Mouse (Mus musculus) midbrain, embryonic 14.5 days (tissue): Measurements from ENCODE around the gene Tgif2. TPM values are rescaled to one million over a fixed set of nuclear protein-coding genes. Genes with fewer than 3 reads are reported as not detected.

Source experiments
- ATAC-seq: fragments of 200-750 bp; cut with Nextera tagmentation; 2 replicates; pipeline ENCODE4 v1.8.0; 2017; ENCODE audit warnings: moderate number of reproducible peaks, moderate library complexity; ENCODE audit not compliant: low FRiP score, low TSS enrichment
- DNase-seq: peaks from one replicate; pipeline ENCODE4 v3.0.0-alpha.2; 2015
- H3K27ac ChIP-seq: fragments of 300-500 bp; sonication (generic); replicated peaks from 2 replicates; pipeline ENCODE4 v1.5.1; 2014; ENCODE audit warnings: mild to moderate bottlenecking, low read depth, low read length, moderate library complexity
- H3K27me3 ChIP-seq: fragments of 300-500 bp; sonication (generic); 2 replicates; pipeline ENCODE4 v1.6.1; 2014; ENCODE audit warnings: low read length, control low read depth, mixed read lengths; ENCODE audit not compliant: control insufficient read depth, insufficient read depth
- H3K36me3 ChIP-seq: fragments of 300-500 bp; sonication (generic); 2 replicates; pipeline ENCODE4 v1.6.1; 2014; ENCODE audit warnings: low read length, control low read depth; ENCODE audit not compliant: control insufficient read depth, insufficient read depth
- H3K4me1 ChIP-seq: fragments of 300-500 bp; sonication (generic); 2 replicates; pipeline ENCODE4 v1.6.1; 2014; ENCODE audit warnings: mild to moderate bottlenecking, antibody characterized with exemption, low read length, control low read depth; ENCODE audit not compliant: control insufficient read depth, insufficient read depth
- H3K4me2 ChIP-seq: fragments of 300-500 bp; sonication (generic); 2 replicates; pipeline ENCODE4 v1.6.1; 2014; ENCODE audit warnings: mild to moderate bottlenecking, low read length, moderate library complexity
- H3K4me3 ChIP-seq: fragments of 300-500 bp; sonication (generic); replicated peaks from 2 replicates; pipeline ENCODE4 v1.5.1; 2014; ENCODE audit warnings: low read depth, low read length
- H3K9ac ChIP-seq: fragments of 300-500 bp; sonication (generic); replicated peaks from 2 replicates; pipeline ENCODE4 v1.6.1; 2014; ENCODE audit warnings: mild to moderate bottlenecking, low read length, moderate library complexity
- H3K9me3 ChIP-seq: fragments of 300-500 bp; sonication (generic); 2 replicates; pipeline ENCODE4 v1.6.1; 2016; ENCODE audit warnings: low read length, control low read depth, mixed read lengths; ENCODE audit not compliant: control insufficient read depth
- WGBS: fragments of 180-500 bp; shearing (Covaris S2); extraction: QIAGEN DNeasy Blood & Tissue Kit; methylation state at CpG from one replicate; pipeline ENCODE4 v1.1.7; 2014; 5-methylcytosine and 5-hydroxymethylcytosine counted together
- polyA plus RNA-seq: library from polyadenylated mRNA; unstranded; fragments of >200 nt; fragmentation: Nextera tagmentation; extraction: Ambion mirVana; gene quantifications from 2 replicates; pipeline ENCODE4 v1.2.1, GENCODE M21; 2014

Gene Tgif2
- polyA plus RNA-seq, 1 experiment from 2014 or later: 25.8 TPM

DNA sequence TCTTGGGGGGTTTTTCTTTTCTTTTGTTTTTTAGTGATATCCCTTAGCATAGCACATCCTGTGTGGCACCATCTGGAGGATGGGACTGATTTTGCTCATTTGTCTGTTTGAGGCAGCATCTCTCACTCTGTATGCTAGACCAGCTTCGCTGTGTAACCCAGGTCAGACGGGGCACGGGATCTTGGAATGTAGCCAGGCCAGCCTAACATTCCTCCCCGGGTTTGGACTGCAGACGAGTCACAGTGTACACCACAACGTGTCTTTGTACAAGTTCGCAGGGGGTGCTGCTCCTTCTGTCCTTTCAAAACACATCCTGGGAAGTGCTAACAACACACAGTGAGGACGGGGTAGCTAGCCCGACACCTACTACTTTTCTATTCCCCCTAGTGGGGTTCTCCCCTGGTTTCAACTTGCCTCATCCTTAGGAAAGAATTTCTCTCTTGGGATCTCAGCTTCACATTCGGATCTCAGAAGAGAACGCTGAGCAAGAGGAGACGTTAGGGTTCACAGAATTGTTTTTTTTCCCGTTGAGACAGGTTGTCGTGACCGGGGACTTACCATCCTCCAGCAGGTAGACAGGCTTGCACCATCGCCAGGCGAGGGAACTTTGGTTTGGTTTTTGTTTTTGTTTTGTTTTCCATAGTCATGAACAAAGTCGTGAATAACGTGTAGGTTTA is 22.4 kb downstream of the Tgif2 start:
- peaks cover 22% of the 10 kb centered on the region for H3K36me3 ChIP-seq
- no peaks in the 10 kb centered on the region for H3K27me3 ChIP-seq
- under 1% methylated on average over 19 of the region's 19 CpGs for WGBS
- H3K4me1 ChIP-seq: peaks cover 17% of the 10 kb centered on the region
- H3K9me3 ChIP-seq: no peaks in the 10 kb centered on the region
- DNase-seq: peak; percentile 69
- H3K27ac ChIP-seq: peak overlapping the region; percentile 93
- H3K4me2 ChIP-seq: peak overlapping the region; percentile 86
- 0 out of 2 replicates have a peak, but pooled peaks have one; percentile 2 for ATAC-seq
- H3K9ac ChIP-seq: peak overlapping the region; percentile 87
- peak overlapping the region; percentile 85 for H3K4me3 ChIP-seq

- H3K27me3 ChIP-seq: no peaks in the 10 kb centered on the region
- under 1% methylated on average over 86 of the region's 98 CpGs for WGBS
- peaks cover 17% of the 10 kb centered on the region for H3K4me1 ChIP-seq
- H3K36me3 ChIP-seq: peaks cover 27% of the 10 kb centered on the region
- ATAC-seq (peak; percentile 97), DNase-seq (peak; percentile 99)
- peak within 1 kb of the TSS; percentile 88 for H3K9ac ChIP-seq
- H3K27ac ChIP-seq: peak within 1 kb of the TSS; percentile 93
- H3K4me2 ChIP-seq: peak within 1 kb of the TSS; percentile 88
- peak within 1 kb of the TSS; percentile 85 for H3K4me3 ChIP-seq
- no peaks in the 10 kb centered on the region for H3K9me3 ChIP-seq
Measured at GRCm38 (mm10) chr2:156862772-156863486, 23.1 kb downstream of the Tgif2 start, which contains the start of gene Rab5if. Rab5if (plus strand) TSS chr2:156863128.

DNA sequence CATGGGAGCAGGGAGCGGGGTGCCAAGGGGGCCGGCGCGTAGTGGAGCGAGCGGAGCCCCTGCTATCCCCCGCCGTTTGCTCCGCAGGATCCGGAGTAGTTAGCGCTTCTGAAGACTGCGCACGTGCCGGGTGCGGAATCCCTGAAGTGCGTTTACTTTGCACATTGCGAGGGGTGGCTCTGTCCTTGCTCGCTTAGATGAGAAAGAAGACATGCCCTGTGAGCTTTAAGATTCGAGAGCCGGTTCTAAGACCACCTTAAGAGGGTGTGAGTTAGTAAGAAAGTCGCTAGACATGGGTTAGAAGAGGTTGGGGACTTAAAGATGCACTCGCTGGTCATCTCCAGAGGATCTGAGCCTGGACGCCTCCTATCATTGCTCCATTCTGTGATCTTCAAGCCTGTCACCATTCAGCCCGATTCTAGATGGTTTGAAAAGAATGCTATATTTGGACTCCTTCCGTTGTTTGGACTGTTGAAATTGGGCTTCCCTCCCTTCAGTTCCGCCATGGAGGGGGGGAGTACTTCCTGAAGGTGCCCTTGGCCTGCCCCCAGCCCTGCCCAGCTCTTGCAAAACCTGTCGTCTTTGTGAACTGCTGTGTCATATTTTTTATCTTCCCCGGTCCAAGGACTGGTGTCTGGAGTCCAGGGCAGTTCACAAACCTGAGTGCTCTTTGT is 23.8 kb downstream of the Tgif2 start:
- DNase-seq: no peak

GRCm38 (mm10) chr2:156864481-156864880 is 24.7 kb downstream of the Tgif2 start:
- Histone ChIP-seq H3K4me3 (no peak overlapping the region), H3K27ac (no peak overlapping the region), H3K4me2 (peak overlapping the region; percentile 88), H3K4me1 (peaks cover 17% of the 10 kb centered on the region), H3K36me3 (peaks cover 31% of the 10 kb centered on the region), H3K27me3 (no peaks in the 10 kb centered on the region), H3K9ac (no peak overlapping the region), H3K9me3 (no peaks in the 10 kb centered on the region)
- ATAC-seq (no peak), DNase-seq (no peak)
- WGBS: 85% methylated on average over 3 of the region's 3 CpGs

More for the DNA sequence above, 23.8 kb downstream of the Tgif2 start:
- Histone ChIP-seq H3K4me2 (peak overlapping the region; percentile 88), H3K9ac (peak overlapping the region; percentile 88), H3K27me3 (no peaks in the 10 kb centered on the region), H3K27ac (peak overlapping the region; percentile 79), H3K4me3 (peak overlapping the region; percentile 85), H3K4me1 (peaks cover 17% of the 10 kb centered on the region), H3K9me3 (no peaks in the 10 kb centered on the region), H3K36me3 (peaks cover 25% of the 10 kb centered on the region)
- WGBS: 3% methylated on average over 28 of the region's 28 CpGs
- no peak for ATAC-seq

GRCm38 (mm10) chr2:156868994-156869393 is 29.2 kb downstream of the Tgif2 start:
- Histone ChIP-seq H3K4me1 (peaks cover 6% of the 10 kb centered on the region), H3K27ac (no peak overlapping the region), H3K9ac (no peak overlapping the region), H3K27me3 (no peaks in the 10 kb centered on the region), H3K4me3 (no peak overlapping the region), H3K36me3 (peaks cover 67% of the 10 kb centered on the region), H3K9me3 (no peaks in the 10 kb centered on the region), H3K4me2 (no peak overlapping the region)
- 88% methylated on average over 8 of the region's 8 CpGs for WGBS
- ATAC-seq (no peak), DNase-seq (no peak)

DNA sequence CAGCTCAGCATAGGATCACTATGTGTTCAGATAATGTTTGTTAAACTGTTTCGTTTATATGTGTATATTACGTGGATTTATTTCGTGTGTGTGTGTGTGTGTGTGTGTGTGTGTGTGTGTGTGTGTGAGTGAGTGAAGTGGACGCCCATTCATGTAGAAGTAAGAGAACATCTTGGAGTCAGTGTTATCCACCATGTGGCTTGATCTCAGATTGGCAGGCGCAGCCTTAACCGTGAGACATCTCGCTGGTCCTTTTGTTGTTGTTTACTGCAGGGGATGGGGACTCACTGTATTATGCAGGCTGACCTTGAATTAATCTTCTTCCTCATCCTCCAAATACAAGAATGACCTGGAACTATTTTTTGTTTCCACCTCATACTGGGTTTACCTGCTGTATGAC is 29.7 kb downstream of the Tgif2 start:
- H3K4me3 ChIP-seq: no peak overlapping the region
- peaks cover 72% of the 10 kb centered on the region for H3K36me3 ChIP-seq
- no peak overlapping the region for H3K9ac ChIP-seq
- no peak overlapping the region for H3K4me2 ChIP-seq
- no peaks in the 10 kb centered on the region for H3K9me3 ChIP-seq
- H3K27ac ChIP-seq: no peak overlapping the region
- ATAC-seq (no peak), DNase-seq (no peak)
- 0 out of 2 replicates have a peak, but pooled peaks cover under 1% of the 10 kb centered on the region for H3K4me1 ChIP-seq
- H3K27me3 ChIP-seq: no peaks in the 10 kb centered on the region
- WGBS: 90% methylated on average over 7 of the region's 7 CpGs

DNA sequence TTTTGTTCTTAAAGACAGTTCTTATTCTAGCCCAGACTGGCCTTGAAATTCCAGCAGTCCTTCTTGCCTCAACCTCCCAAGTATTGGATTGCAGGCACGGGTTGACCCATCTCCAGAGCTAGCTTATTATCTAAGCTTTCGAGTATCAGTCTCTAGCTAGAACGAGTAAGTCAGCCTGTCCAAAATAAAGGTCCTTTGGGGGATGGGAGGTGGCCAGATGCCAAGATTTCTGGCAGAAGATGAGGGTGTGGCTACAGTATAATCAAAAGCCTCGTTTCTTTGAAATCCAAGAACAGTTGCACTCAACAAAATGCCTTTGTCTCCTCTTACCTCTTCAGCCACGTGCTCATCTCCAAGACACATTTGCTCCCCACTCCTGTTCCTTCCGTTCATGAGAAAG is 30.7 kb downstream of the Tgif2 start:
- Histone ChIP-seq H3K36me3 (peaks cover 77% of the 10 kb centered on the region), H3K27me3 (no peaks in the 10 kb centered on the region), H3K4me1 (no peaks in the 10 kb centered on the region), H3K4me2 (no peak overlapping the region), H3K9ac (no peak overlapping the region), H3K9me3 (no peaks in the 10 kb centered on the region), H3K4me3 (no peak overlapping the region), H3K27ac (no peak overlapping the region)
- ATAC-seq (no peak), DNase-seq (no peak)
- 67% methylated on average over 6 of the region's 6 CpGs for WGBS

- Histone ChIP-seq H3K9me3 (no peaks in the 10 kb centered on the region), H3K27ac (no peak overlapping the region), H3K4me2 (no peak overlapping the region), H3K4me3 (no peak overlapping the region), H3K4me1 (no peaks in the 10 kb centered on the region), H3K9ac (no peak overlapping the region), H3K36me3 (peaks cover 54% of the 10 kb centered on the region), H3K27me3 (no peaks in the 10 kb centered on the region)
- ATAC-seq (no peak), DNase-seq (peak; percentile 88)
- 26% methylated on average over 5 of the region's 5 CpGs for WGBS
Measured at GRCm38 (mm10) chr2:156873629-156874028, 33.8 kb downstream of the Tgif2 start.
